19 mouse cellular contexts compared by ENCODE assay signal in genomic region chr8:61585746-61586145, GRCm38 (mm10).
"Had no signal": no experiment of that assay in that cellular context is flagged by ENCODE, and none has a peak within 500 bp of the region (broad histone marks: within the 10 kb centered on the region; RNA-seq: fewer than 3 reads in every experiment).

No protein-coding gene starts in this region.

- ATAC-seq: midbrain, embryonic 16.5 days had no signal

- H3K36me3 ChIP-seq: liver, embryonic 15.5 days; lung, embryonic 15.5 days; midbrain, embryonic 12.5 days; neural tube, embryonic 13.5 days; neural tube, embryonic 15.5 days had no signal

- H3K27ac ChIP-seq: lung, embryonic 15.5 days; midbrain, embryonic 10.5 days; midbrain, embryonic 12.5 days; neural tube, embryonic 13.5 days; neural tube, embryonic 15.5 days had no signal

- H3K9me3 ChIP-seq: liver, embryonic 15.5 days; lung, embryonic 15.5 days; midbrain, embryonic 10.5 days; midbrain, embryonic 12.5 days; neural tube, embryonic 13.5 days; neural tube, embryonic 15.5 days had no signal

- H3K4me3 ChIP-seq: liver, embryonic 15.5 days; lung, embryonic 15.5 days; midbrain, embryonic 10.5 days; midbrain, embryonic 12.5 days; myocyte; neural tube, embryonic 13.5 days; neural tube, embryonic 15.5 days had no signal

- H3K9ac ChIP-seq: liver, embryonic 15.5 days; liver, postnatal 0 days; lung, embryonic 15.5 days; midbrain, embryonic 12.5 days; neural tube, embryonic 13.5 days; neural tube, embryonic 15.5 days had no signal

- H3K27me3 ChIP-seq: lung, embryonic 15.5 days; midbrain, embryonic 12.5 days; neural tube, embryonic 13.5 days; neural tube, embryonic 15.5 days had no signal

- DNase-seq: liver, postnatal 0 days; lung, adult 2 months; lung, postnatal 4 days; midbrain, embryonic 14.5 days; retina, postnatal 1 day; right cerebral cortex, adult 18-20 months; right cerebral cortex, postnatal 25 days; right cerebral cortex, postnatal 4 days; thymus, adult 18-20 months; thymus, postnatal 14 days; thymus, postnatal 36 days had no signal

- H3K4me2 ChIP-seq: liver, embryonic 15.5 days; lung, embryonic 15.5 days; midbrain, embryonic 12.5 days; neural tube, embryonic 13.5 days; neural tube, embryonic 15.5 days had no signal
